Mouse (Mus musculus) c-Kit-positive CD71-negative TER-119-negative erythroid progenitor cells, embryonic 14.5 days (primary cell): ENCODE measurements around the gene Ltbp1.

Experiments used
- DNase-seq: peaks from one replicate; pipeline ENCODE4 v3.0.0-alpha.2; 2013; ENCODE audit warnings: low read depth

Ltbp1 gene

GRCm38 (mm10) chr17:75360111-75360510 is 354.7 kb downstream of the Ltbp1 start:
- DNase-seq = no peak

DNA sequence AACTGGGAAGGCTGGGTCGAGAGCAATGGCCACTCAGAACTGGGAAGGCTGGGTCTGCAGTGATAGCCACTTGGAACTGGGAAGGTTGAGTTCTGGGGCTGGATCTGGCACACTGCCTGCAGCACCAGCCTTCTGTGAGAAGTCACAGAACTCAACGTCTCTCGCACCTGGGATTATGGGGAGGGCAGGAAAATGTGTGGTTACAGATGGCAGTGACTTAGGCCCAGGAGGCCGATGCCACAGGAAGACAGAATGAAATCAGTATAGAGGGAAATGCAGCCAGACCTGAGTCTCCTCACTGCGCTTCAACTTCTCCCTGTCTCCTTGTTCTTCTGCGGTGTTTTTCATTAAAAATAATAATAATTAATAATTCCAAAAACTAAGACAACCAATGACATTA is 361.0 kb downstream of the Ltbp1 start:
- DNase-seq = no peak

DNA sequence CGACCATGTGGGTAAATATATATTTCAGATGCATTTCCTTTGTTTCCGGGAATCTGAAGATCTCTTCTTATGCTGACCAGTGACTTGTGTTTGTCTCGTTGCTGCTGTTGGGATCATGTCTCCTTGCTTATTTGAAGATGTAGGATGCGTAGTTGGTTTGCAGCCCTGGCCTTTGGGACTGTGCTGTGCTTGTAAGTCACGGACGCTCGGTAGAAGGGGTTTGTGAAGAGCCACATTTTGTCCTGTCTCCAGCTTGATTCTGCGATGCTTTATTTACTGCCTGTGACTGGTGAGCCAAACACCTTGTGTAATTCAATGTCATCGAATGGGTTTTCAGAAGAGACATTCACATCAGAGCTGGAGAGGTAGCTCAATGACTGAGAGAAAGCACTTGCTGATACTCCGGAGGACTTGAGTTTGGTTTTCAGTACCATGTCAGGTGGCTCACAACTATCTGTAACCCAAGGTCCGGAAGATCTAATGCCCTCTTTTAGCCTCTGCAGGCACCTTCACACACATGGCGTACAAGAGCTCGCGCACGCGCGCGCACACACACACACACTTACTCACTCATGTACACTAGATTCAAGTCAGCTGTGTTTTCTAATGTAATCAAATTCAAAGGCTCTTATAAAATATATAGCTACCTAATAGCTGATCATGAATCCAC is 362.3 kb downstream of the Ltbp1 start:
- DNase-seq = no peak

- DNase-seq = no peak
Observed at GRCm38 (mm10) chr17:75368580-75368979, 363.2 kb downstream of the Ltbp1 start.

DNA sequence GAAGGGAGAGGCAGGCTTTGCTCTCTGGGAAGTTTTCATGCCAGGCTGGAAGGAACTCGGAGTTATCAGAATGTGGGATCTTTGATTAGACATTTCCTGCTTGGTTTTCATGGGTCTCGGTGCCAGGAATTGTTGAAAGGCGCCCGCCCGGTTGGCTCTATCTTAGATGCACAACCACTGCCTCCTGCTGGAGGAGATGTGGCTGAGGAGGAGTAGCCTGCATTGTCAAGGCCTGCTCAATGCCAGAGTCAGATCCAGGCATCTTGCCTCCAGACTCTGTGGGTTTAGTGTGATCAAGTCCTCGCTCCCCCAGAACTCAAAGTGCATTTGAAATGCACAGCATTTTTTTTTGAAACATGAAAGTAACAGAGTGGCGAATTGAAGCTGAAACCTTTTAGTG is 364.0 kb downstream of the Ltbp1 start:
- no peak for DNase-seq

- peak; percentile 36 for DNase-seq
Observed at GRCm38 (mm10) chr17:75370120-75370519, 364.8 kb downstream of the Ltbp1 start.

DNA sequence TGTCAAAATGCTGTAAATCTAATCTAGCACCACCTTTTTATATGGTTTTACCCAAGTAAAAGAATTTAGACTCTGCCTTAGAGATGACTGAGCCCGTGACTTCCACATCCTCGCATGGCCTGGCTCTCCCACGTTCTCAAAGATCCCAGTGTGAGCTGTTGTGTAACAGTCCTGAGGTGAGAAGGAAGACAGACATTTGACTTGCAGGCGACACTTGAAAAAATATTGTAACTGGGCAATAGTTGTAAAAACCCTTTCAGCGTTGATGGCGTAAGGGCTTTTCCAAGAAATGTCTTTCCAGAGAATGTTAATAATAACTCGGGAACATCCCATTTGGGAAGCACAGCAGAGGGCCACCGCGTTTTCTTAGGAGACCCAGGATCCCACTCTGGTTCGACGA is 366.3 kb downstream of the Ltbp1 start:
- DNase-seq = no peak

DNA sequence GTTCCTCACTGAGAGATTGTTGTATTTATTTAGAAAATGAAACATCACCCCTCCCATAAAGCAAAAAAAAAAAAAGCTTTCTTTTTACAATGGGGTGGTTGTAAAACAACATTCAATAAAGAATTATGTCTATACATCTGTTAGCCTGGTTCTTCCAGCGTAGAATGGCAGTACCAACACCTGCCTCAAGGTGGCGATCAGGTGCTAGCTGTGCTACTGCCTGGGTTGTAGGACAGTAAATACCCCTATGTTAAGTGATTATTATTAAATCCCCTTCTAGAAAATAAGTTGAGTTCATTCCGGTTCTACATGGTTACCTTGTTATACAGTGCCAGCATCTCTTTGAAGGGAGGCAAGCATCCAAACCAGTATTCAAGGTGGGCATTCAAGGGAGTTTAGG is 367.0 kb downstream of the Ltbp1 start:
- peak; percentile 55 for DNase-seq

GRCm38 (mm10) chr17:75374287-75375024 is 369.1 kb downstream of the Ltbp1 start:
- no peak for DNase-seq

- DNase-seq = no peak
Observed at GRCm38 (mm10) chr17:75378256-75378871, 373.0 kb downstream of the Ltbp1 start.

- no peak for DNase-seq
Observed at GRCm38 (mm10) chr17:75380167-75380566, 374.8 kb downstream of the Ltbp1 start.

DNA sequence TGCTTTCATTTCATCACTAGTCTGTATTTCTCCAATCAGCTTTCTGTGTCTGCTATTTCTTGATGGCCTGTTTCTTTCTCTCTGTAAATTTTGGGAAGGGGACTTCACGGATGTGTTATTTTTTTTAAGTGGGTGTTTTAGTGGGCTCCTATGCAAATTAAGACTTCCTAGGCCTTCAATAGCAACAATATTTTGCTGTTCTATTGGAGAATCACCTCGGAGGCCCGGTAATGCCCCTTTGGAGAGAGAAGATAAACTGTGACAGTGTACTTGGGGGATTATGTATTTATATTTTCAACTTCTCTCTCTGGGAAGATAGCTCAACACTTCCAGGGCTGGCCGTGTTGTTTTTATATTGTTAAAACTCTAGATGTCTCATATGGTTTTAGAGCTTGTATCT is 383.0 kb downstream of the Ltbp1 start:
- DNase-seq = no peak

GRCm38 (mm10) chr17:75390142-75390541 is 384.8 kb downstream of the Ltbp1 start:
- DNase-seq = no peak

DNA sequence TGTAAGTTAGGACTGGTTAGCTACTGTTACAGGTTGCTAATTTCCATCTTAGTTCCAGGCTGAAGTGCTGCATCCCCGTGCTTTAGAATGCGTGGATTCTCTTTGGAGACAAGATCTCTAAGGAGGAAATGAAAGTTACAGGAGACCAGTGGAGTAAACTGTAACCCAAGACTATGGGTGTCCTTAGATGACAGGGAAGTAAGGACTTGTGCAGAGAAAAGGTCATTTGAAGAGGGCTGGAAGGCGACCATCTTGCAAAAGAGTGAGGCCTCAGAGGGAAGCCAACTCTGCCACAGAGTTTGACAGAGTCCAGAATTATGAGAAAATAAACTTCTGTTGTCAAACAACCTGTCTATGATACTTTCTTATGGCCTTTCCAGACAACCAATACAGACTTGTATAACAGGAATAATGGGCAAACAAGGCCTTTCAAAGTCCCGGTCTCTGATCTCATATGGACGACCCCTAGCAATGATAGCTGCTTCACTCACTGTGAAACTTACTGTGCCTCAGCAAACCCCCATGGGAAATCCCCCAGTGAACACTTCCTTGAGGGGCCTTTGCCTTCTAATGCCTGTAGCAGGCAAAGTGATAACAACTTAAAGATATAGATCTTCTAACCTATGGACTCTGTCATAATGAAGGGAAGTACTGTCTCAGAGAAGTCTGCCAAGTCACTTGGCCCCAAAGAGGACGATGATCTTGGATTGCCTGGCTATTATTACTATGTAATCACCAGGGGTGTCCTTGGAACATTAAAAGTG is 386.2 kb downstream of the Ltbp1 start:
- no peak for DNase-seq

- no peak for DNase-seq
Observed at GRCm38 (mm10) chr17:75406405-75406804, 401.0 kb downstream of the Ltbp1 start.

DNA sequence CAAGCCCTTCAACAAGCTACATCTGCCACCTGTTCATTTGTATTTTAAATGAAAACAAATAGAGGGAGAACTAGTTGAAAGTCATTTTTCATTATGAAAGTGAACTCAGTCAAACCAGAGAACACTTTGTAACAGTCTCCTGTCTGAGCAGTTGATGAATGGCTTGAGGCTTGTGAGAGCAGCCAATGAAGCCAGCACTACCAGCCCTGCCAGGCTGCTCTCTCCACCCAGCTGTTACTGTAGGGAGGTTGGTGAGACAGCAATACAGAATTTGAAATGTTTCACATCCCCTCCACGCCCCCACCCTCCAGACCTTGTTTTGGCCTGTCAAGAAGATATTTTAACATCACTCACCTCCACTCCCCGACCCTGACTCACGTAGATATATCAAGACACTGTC is 411.5 kb downstream of the Ltbp1 start:
- no peak for DNase-seq

DNA sequence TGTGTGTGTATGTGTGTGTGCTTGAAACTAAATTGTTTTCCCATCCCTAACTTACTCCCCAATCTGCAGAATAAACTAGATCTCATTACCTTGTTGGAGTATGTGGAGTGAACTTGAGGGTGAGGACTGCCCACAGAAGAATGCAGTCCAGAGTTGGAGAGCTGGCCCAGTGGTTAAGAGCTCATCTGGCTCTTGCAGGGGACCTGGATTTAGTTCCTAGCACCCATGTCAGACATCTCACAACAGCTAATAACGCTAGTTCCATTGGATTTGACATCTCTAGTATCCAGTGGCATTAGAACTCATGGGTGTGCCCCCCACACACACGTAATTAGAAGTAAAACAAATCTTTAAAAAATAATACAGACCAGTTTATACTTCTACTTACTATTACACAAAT is 428.8 kb downstream of the Ltbp1 start:
- no peak for DNase-seq

DNA sequence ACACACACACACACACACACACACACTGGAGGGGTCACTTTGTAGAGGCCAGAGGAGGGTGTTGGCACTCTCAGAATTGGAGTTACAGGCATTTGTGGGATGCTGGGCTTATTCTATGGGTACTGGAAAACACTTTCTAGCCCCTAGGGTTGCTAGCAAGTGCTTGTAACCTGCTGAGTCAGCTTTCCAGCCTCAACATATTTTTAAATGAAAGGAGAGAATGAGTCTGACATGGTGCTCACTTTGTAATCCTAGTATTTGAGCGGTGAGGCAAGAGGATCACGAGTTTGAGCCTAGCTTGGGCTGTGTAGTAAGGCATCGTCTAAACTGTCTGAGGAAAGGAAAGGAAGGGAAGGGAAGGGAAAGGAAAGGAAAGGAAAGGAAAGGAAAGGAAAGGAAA is 429.5 kb downstream of the Ltbp1 start:
- no peak for DNase-seq

DNA sequence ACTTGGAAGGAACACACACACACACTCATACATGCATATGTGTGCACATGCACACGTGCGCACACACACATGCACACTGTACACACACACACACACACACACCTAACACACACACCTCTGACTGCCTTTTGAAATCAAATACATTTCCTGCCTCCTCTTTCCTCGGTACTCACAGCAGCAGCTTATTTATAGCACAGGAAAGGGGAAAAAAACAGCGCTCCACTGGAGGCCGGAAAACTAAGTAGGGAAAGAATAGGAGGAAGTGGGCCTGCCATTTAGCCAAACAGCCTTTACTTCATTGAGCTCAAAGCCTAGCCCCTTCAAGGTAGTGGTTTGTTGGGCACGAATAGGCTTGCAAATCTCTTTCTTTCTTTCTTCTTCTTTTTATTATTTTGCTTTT is 430.2 kb downstream of the Ltbp1 start, which contains the start of gene Rasgrp3:
Gene Rasgrp3, plus strand, starts transcription at position 298 of the 400 bp plus-strand sequence.
- no peak for DNase-seq

DNA sequence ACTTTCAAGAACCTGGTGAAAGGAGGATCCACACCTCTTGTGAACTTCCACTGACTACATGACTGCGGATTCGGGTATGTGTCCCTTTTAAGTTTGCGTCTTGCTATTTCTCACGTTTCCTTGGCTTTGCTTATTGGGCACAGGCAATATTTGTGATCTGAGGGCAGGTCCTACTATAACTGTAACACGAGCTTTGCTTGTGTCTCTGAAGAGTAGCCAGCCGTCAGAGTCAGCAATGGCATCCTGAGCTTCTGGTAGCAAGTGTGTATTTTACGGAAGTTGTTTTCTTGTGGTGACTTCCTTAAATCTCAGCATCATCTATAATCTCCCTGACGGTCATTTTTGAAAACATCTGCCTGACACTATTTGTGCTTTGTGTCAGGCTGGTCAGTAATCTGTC is 430.7 kb downstream of the Ltbp1 start:
- DNase-seq = no peak

DNA sequence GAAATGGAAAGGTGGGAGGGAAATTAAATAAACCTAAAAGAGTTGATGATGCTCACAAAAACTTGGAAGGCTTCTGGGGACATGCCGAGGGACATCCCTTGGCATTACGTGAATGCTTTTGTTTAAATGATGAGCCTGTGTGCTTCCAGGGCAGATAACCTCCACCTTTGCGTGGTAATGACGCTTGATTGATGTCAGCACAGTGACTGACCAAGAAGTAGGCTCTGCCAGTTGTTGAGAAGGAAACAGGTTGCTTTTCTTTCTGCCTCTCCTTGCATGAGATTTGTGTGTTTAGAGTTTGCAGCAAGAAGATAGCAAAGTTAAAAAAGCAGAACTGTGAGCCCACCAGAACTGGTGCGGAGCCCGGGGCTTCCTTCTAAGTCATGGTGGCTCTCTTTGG is 431.5 kb downstream of the Ltbp1 start:
- no peak for DNase-seq

- no peak for DNase-seq
Observed at GRCm38 (mm10) chr17:75437239-75437750, 431.9 kb downstream of the Ltbp1 start.
